Mouse (Mus musculus) lung, postnatal 0 days (tissue): ENCODE results near the gene Exoc5. TPM values are rescaled to one million over a fixed set of nuclear protein-coding genes. Genes with fewer than 3 reads are reported as not detected.

Experiments
- ATAC-seq: fragments of 200-750 bp; cut with Nextera tagmentation; 2 replicates; pipeline ENCODE4 v1.8.0; 2017; ENCODE audit warnings: moderate library complexity
- DNase-seq: peaks from one replicate; pipeline ENCODE4 v3.0.0-alpha.2; 2016; ENCODE audit warnings: low spot score
- H3K27ac ChIP-seq: fragments of 300-500 bp; sonication (generic); 2 replicates; pipeline ENCODE4 v1.5.1; 2014; ENCODE audit warnings: antibody characterized with exemption, mild to moderate bottlenecking, low read length, mixed read lengths
- H3K27me3 ChIP-seq: fragments of 300-500 bp; sonication (generic); replicated peaks from 2 replicates; pipeline ENCODE4 v1.6.1; 2014; ENCODE audit warnings: low read length, mixed read lengths; ENCODE audit not compliant: insufficient read depth
- H3K36me3 ChIP-seq: fragments of 300-500 bp; sonication (generic); 2 replicates; pipeline ENCODE4 v1.6.1; 2014; ENCODE audit warnings: low read length, mixed read lengths; ENCODE audit not compliant: insufficient read depth
- H3K4me1 ChIP-seq: fragments of 300-500 bp; sonication (generic); 2 replicates; pipeline ENCODE4 v1.6.1; 2014; ENCODE audit warnings: antibody characterized with exemption, low read depth, low read length, mixed read lengths; ENCODE audit not compliant: insufficient read depth
- H3K4me2 ChIP-seq: fragments of 300-500 bp; sonication (generic); replicated peaks from 2 replicates; pipeline ENCODE4 v1.6.1; 2014; ENCODE audit warnings: low read depth, mild to moderate bottlenecking, low read length, moderate library complexity, mixed read lengths
- H3K4me3 ChIP-seq: fragments of 300-500 bp; sonication (generic); 2 replicates; pipeline ENCODE4 v1.5.1; 2014; ENCODE audit warnings: low read depth, low read length
- H3K9ac ChIP-seq: fragments of 300-500 bp; sonication (generic); replicated peaks from 2 replicates; pipeline ENCODE4 v1.6.1; 2014; ENCODE audit warnings: low read depth, mild to moderate bottlenecking
- H3K9me3 ChIP-seq: fragments of 300-500 bp; sonication (generic); 2 replicates; pipeline ENCODE4 v1.6.1; 2016; ENCODE audit warnings: low read length, mixed read lengths
- CTCF ChIP-seq: IDR thresholded peaks from 2 replicates; pipeline ENCODE4 v1.5.1; 2016; ENCODE audit warnings: antibody characterized with exemption, mild to moderate bottlenecking
- EP300 ChIP-seq: IDR thresholded peaks from 2 replicates; pipeline ENCODE4 v1.6.1; 2016; ENCODE audit warnings: antibody characterized with exemption, mild to moderate bottlenecking, control low read depth
- WGBS: fragments of 180-500 bp; shearing (Covaris S2); extraction: QIAGEN DNeasy Blood & Tissue Kit; methylation state at CpG from one replicate; pipeline ENCODE4 v1.1.7; 2014; 5-methylcytosine and 5-hydroxymethylcytosine counted together
- polyA plus RNA-seq: library from polyadenylated mRNA; unstranded; fragments of >200 nt; fragmentation: Nextera tagmentation; extraction: Ambion mirVana; gene quantifications from 2 replicates; pipeline ENCODE4 v1.2.1, GENCODE M21; 2015

Exoc5 gene
- polyA plus RNA-seq, 1 experiment from 2014 or later: 26.7 TPM

DNA sequence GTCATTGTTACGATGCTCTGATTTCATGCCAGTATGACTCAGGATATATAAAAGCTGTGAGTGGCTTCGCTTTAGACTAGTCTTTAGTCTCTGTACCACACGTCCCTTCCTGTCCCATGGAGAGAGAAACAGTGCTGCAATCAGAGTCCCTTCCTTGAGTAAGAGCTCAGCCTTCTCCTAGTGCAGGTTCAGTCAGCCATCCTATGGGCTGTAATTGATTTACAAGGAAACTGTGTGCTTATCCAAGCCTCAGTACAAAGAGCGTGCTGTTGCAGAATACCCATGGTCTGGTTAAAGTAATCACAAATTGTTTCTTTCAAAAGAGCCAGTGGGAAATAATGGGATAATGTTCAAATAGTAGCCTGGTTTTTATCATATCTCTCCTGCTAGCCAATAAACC lies 20.1 kb upstream of the Exoc5 start:
- Histone ChIP-seq H3K9me3 (no peaks in the 10 kb centered on the region), H3K4me1 (no peaks in the 10 kb centered on the region), H3K27ac (no peak overlapping the region), H3K36me3 (peaks cover 11% of the 10 kb centered on the region; the same call in 1 of the 2 replicates), H3K27me3 (no peaks in the 10 kb centered on the region), H3K9ac (no peak overlapping the region), H3K4me2 (no peak overlapping the region), H3K4me3 (no peak overlapping the region)
- ATAC-seq (no peak), DNase-seq (no peak)
- TF ChIP-seq EP300: no peak
- TF ChIP-seq CTCF: no peak
- WGBS: 86% methylated on average over 4 of the region's 4 CpGs

- ATAC-seq: no peak
- Histone ChIP-seq H3K9me3 (no peaks in the 10 kb centered on the region), H3K4me2 (no peak overlapping the region), H3K36me3 (0 out of 2 replicates have a peak, but pooled peaks cover 8% of the 10 kb centered on the region), H3K9ac (no peak overlapping the region), H3K27me3 (no peaks in the 10 kb centered on the region), H3K27ac (no peak overlapping the region), H3K4me1 (no peaks in the 10 kb centered on the region), H3K4me3 (no peak overlapping the region)
- DNase-seq: no peak
- TF ChIP-seq CTCF (no peak), EP300 (no peak)
- WGBS: 93% methylated on average over 2 of the region's 2 CpGs
Measured at GRCm38 (mm10) chr14:49078820-49079219, 12.4 kb upstream of the Exoc5 start.

- DNase-seq (no peak), ATAC-seq (no peak)
- Histone ChIP-seq H3K4me1 (no peaks in the 10 kb centered on the region), H3K4me3 (no peak overlapping the region), H3K36me3 (0 out of 2 replicates have a peak, but pooled peaks cover 4% of the 10 kb centered on the region), H3K27ac (no peak overlapping the region), H3K9me3 (no peaks in the 10 kb centered on the region), H3K9ac (no peak overlapping the region), H3K4me2 (no peak overlapping the region), H3K27me3 (no peaks in the 10 kb centered on the region)
- TF ChIP-seq EP300 (no peak), CTCF (no peak)
- 65% methylated on average over 2 of the region's 2 CpGs for WGBS
Measured at GRCm38 (mm10) chr14:49074361-49074760, 7.9 kb upstream of the Exoc5 start.

DNA sequence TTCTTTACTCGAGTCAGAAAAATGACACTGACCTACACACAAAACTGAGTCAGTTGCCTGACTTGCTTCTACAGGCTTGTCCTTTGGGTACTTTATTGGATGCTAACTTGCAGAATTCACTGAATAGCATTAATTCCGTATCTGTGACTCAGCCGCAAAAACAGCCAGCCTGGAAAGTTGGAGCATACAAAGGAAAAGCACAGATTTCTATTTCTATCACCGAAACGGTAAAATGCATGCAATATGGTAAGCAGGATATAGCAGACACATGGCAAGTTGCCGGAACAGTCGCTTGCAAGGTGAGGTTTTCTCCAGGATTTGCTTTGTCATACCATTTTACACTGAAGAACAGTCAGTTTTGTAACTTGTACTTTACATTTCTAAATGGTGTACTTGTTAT lies 7.4 kb upstream of the Exoc5 start:
- H3K36me3 ChIP-seq: 0 out of 2 replicates have a peak, but pooled peaks cover 4% of the 10 kb centered on the region
- no peak overlapping the region for H3K27ac ChIP-seq
- H3K4me1 ChIP-seq: no peaks in the 10 kb centered on the region
- no peaks in the 10 kb centered on the region for H3K27me3 ChIP-seq
- ATAC-seq: no peak
- TF ChIP-seq EP300 (no peak), CTCF (no peak)
- H3K9ac ChIP-seq: no peak overlapping the region
- H3K9me3 ChIP-seq: no peaks in the 10 kb centered on the region
- no peak for DNase-seq
- 93% methylated on average over 7 of the region's 7 CpGs for WGBS
- H3K4me3 ChIP-seq: no peak overlapping the region
- H3K4me2 ChIP-seq: no peak overlapping the region

DNA sequence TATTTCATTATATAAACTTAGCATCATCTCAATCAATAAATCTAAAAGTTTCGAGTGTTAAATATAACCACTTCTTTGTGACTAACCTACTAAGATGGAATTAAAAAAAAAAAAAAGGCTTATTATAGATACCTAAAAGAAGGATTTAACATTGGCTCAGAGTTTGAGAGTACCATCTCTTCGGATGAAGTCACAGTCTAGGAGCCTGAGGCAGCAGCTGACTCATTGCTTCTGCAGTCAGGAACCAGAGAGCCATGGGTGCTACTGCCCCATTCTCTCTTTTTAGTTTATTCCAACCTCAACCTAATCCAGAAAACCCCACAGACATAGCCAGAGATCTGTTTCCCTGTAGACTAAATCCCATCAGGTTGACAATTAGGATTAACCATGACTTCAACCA lies 6.4 kb upstream of the Exoc5 start:
- DNase-seq (no peak), ATAC-seq (no peak)
- Histone ChIP-seq H3K9ac (no peak overlapping the region), H3K27ac (no peak overlapping the region), H3K9me3 (no peaks in the 10 kb centered on the region), H3K4me2 (no peak overlapping the region), H3K4me1 (no peaks in the 10 kb centered on the region; the same call in 1 of the 2 replicates), H3K27me3 (no peaks in the 10 kb centered on the region), H3K36me3 (0 out of 2 replicates have a peak, but pooled peaks cover 4% of the 10 kb centered on the region), H3K4me3 (no peak overlapping the region)
- 81% methylated on average over 2 of the region's 2 CpGs for WGBS
- no peak for TF ChIP-seq EP300
- TF ChIP-seq CTCF: no peak

GRCm38 (mm10) chr14:49065529-49066273 lies 752 bp downstream of the Exoc5 start, which contains the start of gene Ap5m1:
Gene Ap5m1, plus strand, starts transcription at chr14:49066097.
- under 1% methylated on average over 24 of the region's 62 CpGs for WGBS
- TF ChIP-seq CTCF: no peak
- TF ChIP-seq EP300: no peak
- Histone ChIP-seq H3K9me3 (no peaks in the 10 kb centered on the region), H3K27me3 (no peaks in the 10 kb centered on the region), H3K4me3 (peak within 1 kb of the TSS; percentile 97), H3K9ac (peak within 1 kb of the TSS; percentile 88), H3K27ac (peak within 1 kb of the TSS; percentile 99), H3K36me3 (no peaks in the 10 kb centered on the region), H3K4me1 (no peaks in the 10 kb centered on the region; the same call in 1 of the 2 replicates), H3K4me2 (peak within 1 kb of the TSS; percentile 78)
- ATAC-seq (peak; percentile 56), DNase-seq (peak; percentile 9)
